In the genomic region with DNA sequence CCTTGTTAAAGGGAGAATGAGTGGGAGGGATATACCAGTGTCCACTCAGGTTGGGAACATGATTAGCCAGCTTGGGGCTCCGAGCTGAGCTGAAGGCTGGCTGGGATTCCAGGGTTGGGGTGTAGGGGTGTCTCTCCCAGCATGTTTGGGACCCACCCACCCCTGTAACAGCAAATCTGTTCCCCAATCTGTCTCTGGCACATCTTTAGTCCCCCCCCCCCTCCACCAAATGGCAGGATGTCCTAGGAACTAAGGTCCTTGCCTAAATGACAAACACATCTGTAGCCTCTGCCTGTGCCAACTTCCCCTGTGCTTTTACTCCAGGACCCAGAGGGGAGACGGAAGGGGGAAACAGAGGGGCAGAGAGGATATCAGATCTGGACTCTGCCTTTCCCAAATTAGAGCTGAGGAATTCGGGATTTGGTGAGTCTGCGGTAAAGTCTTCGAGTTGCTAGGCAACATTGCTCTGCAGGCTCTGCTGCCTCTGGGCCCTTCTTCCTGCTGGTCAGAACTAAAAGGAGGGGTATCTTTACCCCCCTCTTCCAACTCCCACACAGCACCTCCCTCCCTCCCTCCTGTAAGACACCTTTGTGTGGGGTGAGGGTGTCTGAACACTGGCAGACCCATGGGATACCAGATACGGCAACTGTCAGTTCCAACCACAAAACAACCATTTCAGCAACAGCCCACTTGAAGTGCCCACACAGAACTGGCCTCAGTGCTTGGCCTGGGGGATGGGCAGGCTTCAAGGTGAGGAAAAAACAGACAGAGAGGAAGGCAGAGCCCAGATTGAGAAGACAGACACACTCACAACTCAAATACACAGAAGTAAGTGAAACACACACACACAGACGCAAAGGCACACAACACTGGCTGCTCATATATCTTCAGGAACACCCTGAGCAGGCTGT, we compare ENCODE assay signal across 8 mouse cellular contexts. TPM values are rescaled to one million over a fixed set of nuclear protein-coding genes. Genes with fewer than 3 reads are reported as not detected.
DNase-seq lines count a peak whose midpoint lies in the region; ATAC-seq and TF ChIP-seq lines count a peak whose summit lies in the region.

A gene (plus strand): TSS at position 861 of the 911 bp plus-strand sequence.

- H3K27ac ChIP-seq in heart, embryonic 12.5 days (ENCODE audit: poor library complexity, severe bottlenecking) = no peak within 1 kb of the TSS
- H3K27ac ChIP-seq in stomach, embryonic 16.5 days (ENCODE audit: low read length) = no peak within 1 kb of the TSS

- 22% methylated on average over 7 of the region's 7 CpGs for WGBS in heart, embryonic 12.5 days
- WGBS in stomach, embryonic 16.5 days = 33% methylated on average over 7 of the region's 7 CpGs
- WGBS in lung, adult 2 months = 41% methylated on average over 7 of the region's 7 CpGs

- ATAC-seq in heart, embryonic 12.5 days (ENCODE audit: insufficient number of reproducible peaks, low FRiP score) = no peak
- ATAC-seq in stomach, embryonic 16.5 days (ENCODE audit: insufficient read depth, low FRiP score) = no peak

- no peak for DNase-seq in heart, postnatal 10 days
- DNase-seq in right cerebral cortex, postnatal 10 days (ENCODE audit: low spot score in 2 of 2) = peak; percentile 54 to 71
- no peak for DNase-seq in right cerebral cortex, postnatal 4 days
- no peak for DNase-seq in layer of hippocampus, adult 8-10 months (ENCODE audit: low spot score in 2 of 2)
- DNase-seq in lung, adult 2 months = no peak
- DNase-seq in kidney, postnatal 14 days = no peak

- intact Hi-C loops in heart, postnatal 10 days (cut with DNase I) = loop anchor here (5.0 kb wide), 1 partner anchor 57 kb away; a partner anchor contains a TSS

- no peak for TF ChIP-seq CTCF in lung, adult 2 months (IDR thresholded peaks at IDR 0.05; ENCODE audit: insufficient read depth, low read length)

- H3K9me3 ChIP-seq in heart, embryonic 12.5 days (replicated peaks) = no peaks in the 10 kb centered on the region
- no peaks in the 10 kb centered on the region for H3K9me3 ChIP-seq in stomach, embryonic 16.5 days (replicated peaks; ENCODE audit: control insufficient read depth, low read length)

- H3K4me1 ChIP-seq in heart, embryonic 12.5 days (replicated peaks) = peaks cover 24% of the 10 kb centered on the region
- H3K4me1 ChIP-seq in stomach, embryonic 16.5 days (ENCODE audit: control insufficient read depth, insufficient read depth, low read length) = peaks cover 14% of the 10 kb centered on the region; the same call in 1 of the 2 replicates
- peaks cover 3% of the 10 kb centered on the region; the same call in 1 of the 2 replicates for H3K4me1 ChIP-seq in lung, adult 2 months (ENCODE audit: control insufficient read depth, insufficient read depth, low read length)

- no peak within 1 kb of the TSS for H3K4me3 ChIP-seq in heart, embryonic 12.5 days
- no peak within 1 kb of the TSS for H3K4me3 ChIP-seq in stomach, embryonic 16.5 days (replicated peaks; ENCODE audit: low read length)
- H3K4me3 ChIP-seq in lung, adult 2 months (replicated peaks; ENCODE audit: extremely low read depth, low read depth, low read length) = no peak within 1 kb of the TSS

- no peak within 1 kb of the TSS for H3K9ac ChIP-seq in heart, embryonic 12.5 days
- no peak within 1 kb of the TSS for H3K9ac ChIP-seq in stomach, embryonic 16.5 days (ENCODE audit: low read length)

- H3K27me3 ChIP-seq in heart, embryonic 12.5 days (replicated peaks) = peaks cover 35% of the 10 kb centered on the region
- peaks cover 17% of the 10 kb centered on the region for H3K27me3 ChIP-seq in stomach, embryonic 16.5 days (ENCODE audit: control insufficient read depth, insufficient read depth, low read length)

- TF ChIP-seq POLR2A in lung, adult 2 months (IDR thresholded peaks at IDR 0.05; ENCODE audit: borderline replicate concordance, extremely low read depth, low read depth, low read length) = no peak

- H3K4me2 ChIP-seq in heart, embryonic 12.5 days = no peak within 1 kb of the TSS
- H3K4me2 ChIP-seq in stomach, embryonic 16.5 days (ENCODE audit: low read depth, low read length) = no peak within 1 kb of the TSS

- no peaks in the 10 kb centered on the region for H3K36me3 ChIP-seq in heart, embryonic 12.5 days
- no peaks in the 10 kb centered on the region for H3K36me3 ChIP-seq in stomach, embryonic 16.5 days (ENCODE audit: control insufficient read depth, insufficient read depth, low read length)

RNA-seq across cellular contexts. Expression of the gene that starts here (rescaled TPM):
- 11.1 and 11.4 TPM in 2 replicates for polyA plus RNA-seq in heart, embryonic 12.5 days (2016; fragmentation: Nextera tagmentation; extraction: Ambion mirVana)
- total RNA-seq in heart, postnatal 10 days (2021) = 1 to 10 TPM; 8.7 to 9.8 TPM
- total RNA-seq in layer of hippocampus, adult 8-10 months (2022) = 10 to 100 TPM; 10.0 to 15.7 (median 13.4) TPM
- 11.9 and 13.3 TPM in 2 replicates for polyA plus RNA-seq in stomach, embryonic 16.5 days (2015; fragmentation: Nextera tagmentation; extraction: Ambion mirVana)
- 6.2 and 9.3 TPM in 2 replicates for polyA plus RNA-seq in lung, adult 2 months (2012; rRNA removed)

Comparison
In these comparisons a context has a peak if more than half of its experiments do, and no peak if none do; other contexts are left out.
1. DNase-seq: peak in right cerebral cortex, postnatal 10 days (2 of 2); none in heart, postnatal 10 days (0 of 2), right cerebral cortex, postnatal 4 days (single experiment), layer of hippocampus, adult 8-10 months (0 of 2), lung, adult 2 months (single experiment) and kidney, postnatal 14 days (single experiment).